Mouse (Mus musculus): Measurements from ENCODE around the gene Sned1.

DNA sequence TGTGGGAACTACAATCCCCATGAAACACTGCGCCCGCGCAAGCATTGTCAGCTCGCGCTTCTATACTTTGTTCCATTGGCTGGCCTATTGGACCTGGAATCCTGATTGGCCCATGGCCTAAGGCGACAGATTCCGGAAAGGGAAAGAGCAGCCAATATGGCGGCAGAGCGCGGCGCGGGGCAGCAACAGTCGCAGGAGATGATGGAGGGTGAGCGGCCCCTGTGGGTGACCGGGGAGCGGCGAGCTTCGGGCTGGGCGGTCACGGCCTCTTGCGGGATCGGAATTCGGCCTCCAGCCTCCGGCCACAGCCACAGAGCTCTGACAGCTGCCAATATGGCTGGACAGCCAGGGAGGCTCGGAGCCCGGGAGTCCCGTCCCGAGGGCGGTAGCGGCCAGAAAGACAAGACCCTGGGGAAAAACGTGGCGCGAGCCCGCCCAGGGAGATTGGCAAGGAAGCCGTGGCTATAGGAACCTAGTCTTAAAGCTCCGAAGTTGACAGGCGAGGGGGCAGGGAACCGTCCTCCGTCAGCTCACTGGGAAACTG, 107.9 kb downstream of the Sned1 start:
- peak; percentile 59 for TF ChIP-seq CTCF (IDR thresholded peaks at IDR 0.05; ENCODE audit: low read depth)
- no peak for TF ChIP-seq EP300 (IDR thresholded peaks at IDR 0.05; ENCODE audit: low read depth)

All from liver, embryonic 14.5 days (tissue).